Comparison of ENCODE assay signal across 9 mouse cellular contexts in the genomic region with DNA sequence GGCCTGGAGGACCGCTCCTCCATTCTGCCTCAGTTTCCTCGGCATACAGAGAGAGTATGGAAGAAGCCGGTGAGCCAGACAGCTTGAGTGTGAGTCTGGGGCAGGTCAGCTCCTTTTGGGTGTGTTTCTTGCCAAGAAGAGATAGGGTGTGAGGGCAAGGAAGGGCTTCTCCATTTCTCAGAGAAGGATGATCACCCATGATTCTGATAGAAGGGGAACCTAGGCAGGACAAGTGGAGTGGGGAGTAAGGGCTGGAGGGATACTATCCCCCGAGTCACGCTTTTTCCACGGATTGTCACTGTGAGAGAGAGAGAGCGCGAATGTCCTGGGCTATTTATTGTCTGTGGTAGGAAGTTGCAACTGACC. TPM values are rescaled to one million over a fixed set of nuclear protein-coding genes. Genes with fewer than 3 reads are reported as not detected.
DNase-seq lines count a peak whose midpoint lies in the region; ATAC-seq lines count a peak whose summit lies in the region.
"Had no signal": no experiment of that assay in that cellular context is flagged by ENCODE, and none has a peak within 500 bp of the region (broad histone marks: within the 10 kb centered on the region; RNA-seq: fewer than 3 reads in every experiment).

No protein-coding gene starts in this region.

- H3K4me2 ChIP-seq in lung, embryonic 16.5 days (ENCODE audit: low read depth, low read length) = peak overlapping the region; percentile 85
- peak overlapping the region; percentile 88 for H3K4me2 ChIP-seq in limb, embryonic 15.5 days
- H3K4me2 ChIP-seq in stomach, embryonic 14.5 days (replicated peaks; ENCODE audit: low read depth, low read length) = peak overlapping the region; percentile 78

- H3K4me3 ChIP-seq in lung, embryonic 16.5 days (ENCODE audit: low read length) = peak overlapping the region; percentile 53
- H3K4me3 ChIP-seq in limb, embryonic 15.5 days = peak overlapping the region; percentile 44
- H3K4me3 ChIP-seq in stomach, embryonic 14.5 days (ENCODE audit: low read depth, low read length) = peak overlapping the region; percentile 37

- 14% methylated on average over 8 of the region's 8 CpGs for whole genome bisulfite sequencing in lung, embryonic 16.5 days
- WGBS in limb, embryonic 15.5 days = 14% methylated on average over 8 of the region's 8 CpGs
- 17% methylated on average over 8 of the region's 8 CpGs for WGBS in stomach, embryonic 14.5 days

- no peak for DNase-seq in cerebellum, adult 11 months
- DNase-seq in lung, postnatal 36 days = no peak
- DNase-seq in left cerebral cortex, adult 8-10 months (ENCODE audit: low spot score in 2 of 2) = no peak
- no peak for DNase-seq in gastrocnemius, adult 18-20 months (ENCODE audit: low spot score)

- H3K36me3 ChIP-seq in lung, embryonic 16.5 days (ENCODE audit: control insufficient read depth, insufficient read depth, low read length) = no peaks in the 10 kb centered on the region
- no peaks in the 10 kb centered on the region for H3K36me3 ChIP-seq in limb, embryonic 15.5 days
- no peaks in the 10 kb centered on the region for H3K36me3 ChIP-seq in stomach, embryonic 14.5 days (ENCODE audit: control insufficient read depth, insufficient read depth, low read length)

- no peak overlapping the region for H3K9ac ChIP-seq in lung, embryonic 16.5 days (ENCODE audit: low read length)
- no peak overlapping the region for H3K9ac ChIP-seq in limb, embryonic 15.5 days
- H3K9ac ChIP-seq in stomach, embryonic 14.5 days (replicated peaks; ENCODE audit: low read depth, low read length) = no peak overlapping the region

- H3K9me3 ChIP-seq in lung, embryonic 16.5 days (ENCODE audit: control insufficient read depth, low read length) = no peaks in the 10 kb centered on the region
- no peaks in the 10 kb centered on the region for H3K9me3 ChIP-seq in limb, embryonic 15.5 days
- no peaks in the 10 kb centered on the region for H3K9me3 ChIP-seq in stomach, embryonic 14.5 days (ENCODE audit: control insufficient read depth, low read depth, low read length)

- peaks cover 53% of the 10 kb centered on the region for H3K27me3 ChIP-seq in lung, embryonic 16.5 days (ENCODE audit: control insufficient read depth, insufficient read depth, low read depth, low read length)
- peaks cover 62% of the 10 kb centered on the region for H3K27me3 ChIP-seq in limb, embryonic 15.5 days
- H3K27me3 ChIP-seq in stomach, embryonic 14.5 days (ENCODE audit: control insufficient read depth, insufficient read depth, low read length) = peaks cover 33% of the 10 kb centered on the region

- peak; percentile 18; the same call in 1 of the 2 replicates for ATAC-seq in cerebellum, adult (ENCODE audit: insufficient number of reproducible peaks, low FRiP score, low TSS enrichment)
- ATAC-seq in lung, embryonic 16.5 days (ENCODE audit: low read depth) = no peak
- ATAC-seq in limb, embryonic 15.5 days (ENCODE audit: insufficient number of reproducible peaks, low FRiP score, low TSS enrichment, low read depth) = no peak
- no peak for ATAC-seq in stomach, embryonic 14.5 days (ENCODE audit: insufficient number of reproducible peaks, insufficient read depth, low FRiP score, low read depth)

- no peak overlapping the region for H3K27ac ChIP-seq in lung, embryonic 16.5 days (ENCODE audit: low read length)
- no peak overlapping the region for H3K27ac ChIP-seq in limb, embryonic 15.5 days
- H3K27ac ChIP-seq in stomach, embryonic 14.5 days (ENCODE audit: low read length) = no peak overlapping the region

- peaks cover 3% of the 10 kb centered on the region; the same call in 1 of the 2 replicates for H3K4me1 ChIP-seq in lung, embryonic 16.5 days (replicated peaks; ENCODE audit: control insufficient read depth, insufficient read depth, low read length)
- peaks cover 10% of the 10 kb centered on the region for H3K4me1 ChIP-seq in limb, embryonic 15.5 days
- 0 out of 2 replicates have a peak, but pooled peaks cover 4% of the 10 kb centered on the region for H3K4me1 ChIP-seq in stomach, embryonic 14.5 days (ENCODE audit: control insufficient read depth, insufficient read depth, low read length)

RNA-seq across cellular contexts. Expression of a gene that starts 7.0 kb away (rescaled TPM):
- 0.74 and 0.93 TPM in 2 replicates for polyA plus RNA-seq in lung, embryonic 16.5 days (2015; fragmentation: Nextera tagmentation; extraction: Ambion mirVana)
- 1.0 and 1.2 TPM in 2 replicates for polyA plus RNA-seq in limb, embryonic 15.5 days (2015; fragmentation: Nextera tagmentation; extraction: Ambion mirVana)
- 0.55 and 1.6 TPM in 2 replicates for polyA plus RNA-seq in stomach, embryonic 14.5 days (2014; fragmentation: Nextera tagmentation; extraction: Ambion mirVana)
- total RNA-seq in left cerebral cortex, adult 8-10 months (2022) = 10 to 100 TPM; 22.8 to 28.3 (median 26.8) TPM
- 1 to 10 TPM in 1 of 2 experiments, under 1 TPM in 1; 0.82 to 1.1 TPM for total RNA-seq in gastrocnemius, adult 18-20 months (2021)

RNA-seq across cellular contexts. Expression of a gene that starts 7.1 kb away (rescaled TPM):
- polyA plus RNA-seq in lung, embryonic 16.5 days (2015; fragmentation: Nextera tagmentation; extraction: Ambion mirVana) = 83.9 and 86.7 TPM in 2 replicates
- polyA plus RNA-seq in limb, embryonic 15.5 days (2015; fragmentation: Nextera tagmentation; extraction: Ambion mirVana) = 92.1 and 93.8 TPM in 2 replicates
- polyA plus RNA-seq in stomach, embryonic 14.5 days (2014; fragmentation: Nextera tagmentation; extraction: Ambion mirVana) = 111 and 115 TPM in 2 replicates
- 10 to 100 TPM; 48.5 to 59.2 (median 55.1) TPM for total RNA-seq in left cerebral cortex, adult 8-10 months (2022)
- 10 to 100 TPM; 22.4 to 24.3 TPM for total RNA-seq in gastrocnemius, adult 18-20 months (2021)

RNA-seq across cellular contexts. Expression of a gene that starts 31.8 kb away (rescaled TPM):
- 0.10 and 0.35 TPM in 2 replicates for polyA plus RNA-seq in lung, embryonic 16.5 days (2015; fragmentation: Nextera tagmentation; extraction: Ambion mirVana)
- polyA plus RNA-seq in limb, embryonic 15.5 days (2015; fragmentation: Nextera tagmentation; extraction: Ambion mirVana) = 0.40 and 0.42 TPM in 2 replicates
- polyA plus RNA-seq in stomach, embryonic 14.5 days (2014; fragmentation: Nextera tagmentation; extraction: Ambion mirVana) = 0.26 and 0.43 TPM in 2 replicates
- 1 to 10 TPM; 1.8 to 2.4 (median 2.1) TPM for total RNA-seq in left cerebral cortex, adult 8-10 months (2022)
- total RNA-seq in gastrocnemius, adult 18-20 months (2021) = not detected
- total RNA-seq: hematopoietic stem cell, adult 5-6 weeks had no signal

RNA-seq across cellular contexts. Expression of a gene that starts 49.8 kb away (rescaled TPM):
- polyA plus RNA-seq in lung, embryonic 16.5 days (2015; fragmentation: Nextera tagmentation; extraction: Ambion mirVana) = 8.4 and 8.9 TPM in 2 replicates
- polyA plus RNA-seq in limb, embryonic 15.5 days (2015; fragmentation: Nextera tagmentation; extraction: Ambion mirVana) = 8.8 and 10.1 TPM in 2 replicates
- polyA plus RNA-seq in stomach, embryonic 14.5 days (2014; fragmentation: Nextera tagmentation; extraction: Ambion mirVana) = 13.7 and 14.3 TPM in 2 replicates
- 10 to 100 TPM in 3 of 4 experiments, 1 to 10 TPM in 1; 9.0 to 11.6 (median 10.4) TPM for total RNA-seq in left cerebral cortex, adult 8-10 months (2022)
- 1 to 10 TPM; 2.9 to 3.3 TPM for total RNA-seq in gastrocnemius, adult 18-20 months (2021)
